In genomic region chr11:120040440-120040839, GRCm38 (mm10) we compare ENCODE assay signal across 10 mouse cellular contexts. TPM values are rescaled to one million over a fixed set of nuclear protein-coding genes. Genes with fewer than 3 reads are reported as not detected.
DNase-seq lines count a peak whose midpoint lies in the region; ATAC-seq and TF ChIP-seq lines count a peak whose summit lies in the region.
"Had no signal": no experiment of that assay in that cellular context is flagged by ENCODE, and none has a peak within 500 bp of the region (broad histone marks: within the 10 kb centered on the region; RNA-seq: fewer than 3 reads in every experiment).

No protein-coding gene starts in this region.

- 34% methylated on average over 8 of the region's 8 CpGs for WGBS in cerebellum, adult 2 months
- 67% methylated on average over 8 of the region's 8 CpGs for WGBS in kidney, adult 2 months

- DNase-seq in cerebellum, adult 2 months = peak; percentile 45 to 50
- DNase-seq in cerebellum, postnatal 36 days = no peak
- peak; percentile 34 for DNase-seq in kidney, adult 2 months
- no peak for DNase-seq in kidney, adult 8-10 months
- peak; percentile 20 for DNase-seq in brain, embryonic 14.5 days (ENCODE audit: low read depth)
- DNase-seq in lung, postnatal 36 days = peak; percentile 76
- DNase-seq in spleen, postnatal 36 days (ENCODE audit: low spot score in 2 of 2) = no peak
- DNase-seq: gastrocnemius, postnatal 14 days had no signal

- TF ChIP-seq POLR2A in cerebellum, adult 2 months (IDR thresholded peaks at IDR 0.05; ENCODE audit: borderline replicate concordance, insufficient read depth, low read length) = no peak
- no peak for TF ChIP-seq POLR2A in kidney, adult 2 months (IDR thresholded peaks at IDR 0.05; ENCODE audit: low read depth, low read length)
- TF ChIP-seq POLR2A in brain, embryonic 14.5 days (IDR thresholded peaks at IDR 0.05; ENCODE audit: borderline replicate concordance, extremely low read depth, insufficient read depth, insufficient read length, poor library complexity, severe bottlenecking) = no peak

- H3K4me3 ChIP-seq in cerebellum, adult 2 months (replicated peaks; ENCODE audit: insufficient read depth, low read depth, low read length) = no peak overlapping the region
- no peak overlapping the region for H3K4me3 ChIP-seq in kidney, adult 2 months (ENCODE audit: insufficient read depth, low read depth, low read length)
- H3K4me3 ChIP-seq: myocyte had no signal

- no peak for ATAC-seq in monocyte, adult 5-6 weeks (replicated peaks; ENCODE audit: insufficient number of reproducible peaks, low FRiP score, low TSS enrichment, poor library complexity, severe bottlenecking)

- no peaks in the 10 kb centered on the region for H3K36me3 ChIP-seq in kidney, adult 2 months (ENCODE audit: control insufficient read depth, insufficient read depth, low read length)

- peaks cover 86% of the 10 kb centered on the region for H3K4me1 ChIP-seq in cerebellum, adult 2 months (ENCODE audit: control insufficient read depth, insufficient read depth, low read length)
- H3K4me1 ChIP-seq in kidney, adult 2 months (ENCODE audit: control insufficient read depth, insufficient read depth, low read length) = no peaks in the 10 kb centered on the region

- peak overlapping the region; percentile 91 for H3K27ac ChIP-seq in cerebellum, adult 2 months (ENCODE audit: insufficient read depth, low read length)
- peak overlapping the region; percentile 10; the same call in 1 of the 2 replicates for H3K27ac ChIP-seq in kidney, adult 2 months (ENCODE audit: insufficient read depth, low read depth, low read length)

- H3K27me3 ChIP-seq in cerebellum, adult 2 months (ENCODE audit: control insufficient read depth, insufficient read depth, low read length) = no peaks in the 10 kb centered on the region
- no peaks in the 10 kb centered on the region for H3K27me3 ChIP-seq in kidney, adult 2 months (replicated peaks; ENCODE audit: control insufficient read depth, insufficient read depth, low read length)

- TF ChIP-seq CTCF in cerebellum, adult 2 months (IDR thresholded peaks at IDR 0.05; ENCODE audit: borderline replicate concordance, insufficient read depth, low read depth, low read length) = no peak
- TF ChIP-seq CTCF in kidney, adult 2 months (conservative IDR thresholded peaks at IDR 0.05; ENCODE audit: insufficient read depth, insufficient read length, low read depth, low read length) = no peak
- TF ChIP-seq CTCF in brain, embryonic 14.5 days (IDR thresholded peaks at IDR 0.05; ENCODE audit: borderline replicate concordance, extremely low read depth, insufficient read depth, insufficient read length) = no peak

RNA-seq across cellular contexts. Expression of gene Aatk, which starts 6.5 kb away (rescaled TPM):
- 296 and 298 TPM in 2 replicates for polyA plus RNA-seq in cerebellum, adult 2 months (2012; rRNA removed)
- 5.1 and 6.8 TPM in 2 replicates for polyA plus RNA-seq in kidney, adult 2 months (2012; rRNA removed)
- polyA plus RNA-seq in brain, embryonic 14.5 days (2012; rRNA removed) = 54.8 and 71.1 TPM in 2 replicates
- 0.21 to 0.29 TPM (median 0.29 TPM) in 3 replicates for total RNA-seq in monocyte, adult 5-6 weeks (2017)

RNA-seq across cellular contexts. Expression of gene Cep131, which starts 46.2 kb away (rescaled TPM):
- 32.3 and 33.0 TPM in 2 replicates for polyA plus RNA-seq in cerebellum, adult 2 months (2012; rRNA removed)
- 5.8 and 6.8 TPM in 2 replicates for polyA plus RNA-seq in kidney, adult 2 months (2012; rRNA removed)
- 34.7 and 43.3 TPM in 2 replicates for polyA plus RNA-seq in brain, embryonic 14.5 days (2012; rRNA removed)
- total RNA-seq in monocyte, adult 5-6 weeks (2017) = 2.9 to 9.1 TPM (median 8.3 TPM) in 3 replicates

RNA-seq across cellular contexts. Expression of gene Tepsin, which starts 58.1 kb away (rescaled TPM):
- 43.5 and 44.7 TPM in 2 replicates for polyA plus RNA-seq in cerebellum, adult 2 months (2012; rRNA removed)
- polyA plus RNA-seq in kidney, adult 2 months (2012; rRNA removed) = 28.5 and 35.6 TPM in 2 replicates
- 47.4 and 59.4 TPM in 2 replicates for polyA plus RNA-seq in brain, embryonic 14.5 days (2012; rRNA removed)
- total RNA-seq in monocyte, adult 5-6 weeks (2017) = 13.9 to 20.6 TPM (median 17.0 TPM) in 3 replicates

RNA-seq across cellular contexts. Expression of gene Ndufaf8, which starts 58.3 kb away (rescaled TPM):
- 43.5 and 50.7 TPM in 2 replicates for polyA plus RNA-seq in cerebellum, adult 2 months (2012; rRNA removed)
- 77.7 and 79.3 TPM in 2 replicates for polyA plus RNA-seq in kidney, adult 2 months (2012; rRNA removed)
- polyA plus RNA-seq in brain, embryonic 14.5 days (2012; rRNA removed) = 28.0 and 39.0 TPM in 2 replicates
- total RNA-seq in monocyte, adult 5-6 weeks (2017) = 21.0 to 40.3 TPM (median 25.7 TPM) in 3 replicates

Comparison
In these comparisons a context has a peak if more than half of its experiments do, and no peak if none do; other contexts are left out.
1. DNase-seq: peak in cerebellum, adult 2 months (2 of 2), kidney, adult 2 months (single experiment), brain, embryonic 14.5 days (single experiment) and lung, postnatal 36 days (single experiment); none in cerebellum, postnatal 36 days (0 of 2), kidney, adult 8-10 months (0 of 2) and spleen, postnatal 36 days (0 of 2).